Mouse (Mus musculus): ENCODE data around the gene Map3k11.

Gene Map3k11

DNA sequence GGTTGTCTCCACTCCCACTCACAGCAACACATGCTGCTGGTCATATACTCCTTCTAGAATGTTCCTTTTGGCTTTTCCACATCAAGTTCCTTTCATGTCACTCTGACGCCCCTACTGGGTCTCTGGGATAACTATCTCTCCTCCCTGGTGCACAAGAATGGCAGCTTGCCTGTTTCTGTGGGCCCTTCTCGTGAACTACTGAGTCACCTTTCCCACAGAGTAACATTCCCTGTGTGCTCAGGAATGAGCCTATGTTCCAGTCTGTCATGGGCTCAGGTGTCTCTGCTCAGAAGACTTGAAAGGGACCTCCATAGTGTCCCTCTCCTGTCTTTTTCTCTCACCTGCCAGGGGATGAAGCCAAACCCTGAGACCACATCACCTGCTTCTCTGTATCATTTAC lies 50.9 kb downstream of the Map3k11 start:
- DNase-seq: no peak

DNA sequence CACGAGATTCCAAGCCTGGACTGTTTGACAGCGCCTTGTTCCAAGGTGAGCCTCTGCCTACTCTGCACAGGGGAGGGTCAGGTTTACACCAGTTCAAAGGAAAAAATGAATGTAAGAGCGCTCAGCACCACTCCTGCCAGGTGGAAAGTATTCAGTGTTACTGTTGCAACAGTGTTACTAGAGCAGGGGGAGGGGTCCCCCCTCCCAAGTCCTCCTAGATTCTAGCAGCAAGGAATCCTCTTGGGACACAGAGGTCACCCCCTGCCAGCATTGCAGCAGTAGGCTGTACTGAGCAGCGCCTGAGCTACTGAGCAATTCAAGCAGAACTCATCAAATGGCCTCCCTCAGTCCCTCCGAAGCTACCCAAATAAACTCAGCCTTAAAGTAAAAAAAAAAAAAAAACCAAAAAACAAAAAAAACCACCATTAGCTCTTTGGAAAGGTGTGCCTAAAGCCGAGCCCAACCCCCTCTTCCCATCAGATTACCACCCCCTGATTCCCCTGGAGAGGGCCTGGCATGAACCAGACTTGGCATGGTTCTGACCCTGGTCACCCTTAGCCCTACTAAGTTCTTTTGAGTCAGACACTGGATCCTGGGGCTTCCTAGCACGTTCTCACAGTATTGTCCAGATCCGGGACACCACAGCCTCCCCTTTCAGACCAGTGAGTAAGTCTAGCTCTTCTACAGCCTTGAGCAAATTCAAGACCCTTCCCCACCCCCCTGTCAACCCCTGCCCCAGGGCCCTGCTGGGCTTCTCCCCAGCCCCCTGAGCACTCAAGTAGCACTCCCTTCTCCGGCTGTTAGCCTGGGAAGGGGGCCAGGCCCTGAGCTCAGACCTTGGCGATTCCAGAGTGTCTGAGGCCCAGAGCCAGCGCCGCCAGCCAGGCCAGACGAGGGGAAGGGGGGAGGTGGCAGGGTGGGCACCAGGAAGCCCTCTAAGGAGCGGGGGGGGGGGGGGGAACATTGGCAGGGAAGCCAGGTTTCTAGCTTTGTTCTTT lies 52.1 kb downstream of the Map3k11 start, which contains the start of gene Ltbp3:
Gene Ltbp3 (plus strand): TSS at position 585 of the 998 bp plus-strand sequence.
- peak; percentile 75 to 81 for DNase-seq

DNA sequence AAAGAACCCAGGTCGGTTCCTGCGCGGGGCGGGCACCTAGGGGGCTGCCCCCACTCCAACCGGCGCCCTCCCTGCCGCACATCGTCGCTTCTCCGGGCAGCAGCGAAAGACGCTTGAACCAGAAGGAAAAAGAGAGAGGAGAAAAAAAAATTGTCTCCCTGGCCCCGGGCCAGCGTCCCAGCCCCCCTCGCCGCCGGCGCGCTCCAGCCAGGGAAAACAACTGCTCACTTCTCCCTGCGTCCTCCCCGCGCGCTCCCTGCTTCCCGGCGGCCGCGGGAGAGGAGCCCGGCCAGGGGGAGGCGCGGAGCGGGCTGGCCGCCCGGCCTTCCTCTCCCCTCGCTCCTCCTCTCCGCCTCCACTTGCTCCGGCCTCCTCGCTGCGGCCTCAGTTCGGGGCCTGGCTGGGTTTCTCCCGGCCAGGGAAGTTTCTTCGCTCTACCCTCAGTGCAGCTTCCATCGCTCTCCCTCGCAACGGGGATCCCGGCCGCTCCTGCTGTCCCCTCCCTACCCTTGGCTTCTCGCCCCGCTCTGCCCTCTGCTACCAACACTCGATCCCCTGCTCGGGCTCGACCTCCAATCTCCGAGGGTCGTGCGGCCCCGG lies 53.2 kb downstream of the Map3k11 start:
- peak; percentile 87 to 91 for DNase-seq

DNA sequence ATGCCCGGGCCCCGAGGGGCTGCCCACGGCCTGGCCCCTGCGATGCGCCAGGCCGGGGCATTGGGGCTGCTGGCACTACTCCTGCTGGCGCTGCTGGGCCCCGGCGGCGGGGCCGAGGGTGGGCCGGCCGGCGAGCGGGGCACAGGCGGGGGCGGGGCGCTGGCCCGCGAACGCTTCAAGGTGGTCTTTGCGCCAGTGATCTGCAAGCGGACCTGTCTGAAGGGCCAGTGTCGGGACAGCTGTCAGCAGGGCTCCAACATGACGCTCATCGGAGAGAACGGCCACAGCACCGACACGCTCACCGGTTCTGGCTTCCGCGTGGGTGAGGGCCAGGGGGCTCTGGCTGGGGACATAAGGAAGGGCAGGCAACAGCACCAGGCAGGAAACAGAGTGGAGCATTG lies 53.7 kb downstream of the Map3k11 start:
- peak; percentile 54 to 72 for DNase-seq

DNA sequence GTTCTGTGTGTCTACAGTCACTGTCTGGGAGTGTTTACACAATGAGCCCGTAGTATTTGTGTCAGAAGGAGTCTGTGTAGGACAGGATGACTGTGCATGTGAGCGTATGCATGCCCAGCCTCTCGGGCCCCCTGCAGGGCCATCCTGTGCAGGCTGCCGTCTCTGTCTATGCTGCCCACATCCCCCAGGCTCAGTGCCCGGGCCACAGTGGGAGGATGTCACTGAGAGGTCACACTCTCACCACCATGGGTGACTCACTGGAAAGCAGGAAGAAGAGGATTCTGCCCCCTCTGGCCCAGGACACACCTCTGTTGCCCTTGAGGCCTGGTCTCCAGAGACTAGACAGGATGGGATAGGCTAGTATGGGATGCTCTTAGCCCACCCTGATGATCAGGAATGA lies 55.0 kb downstream of the Map3k11 start:
- peak in 1 of 2 experiments; percentile 60 for DNase-seq

DNA sequence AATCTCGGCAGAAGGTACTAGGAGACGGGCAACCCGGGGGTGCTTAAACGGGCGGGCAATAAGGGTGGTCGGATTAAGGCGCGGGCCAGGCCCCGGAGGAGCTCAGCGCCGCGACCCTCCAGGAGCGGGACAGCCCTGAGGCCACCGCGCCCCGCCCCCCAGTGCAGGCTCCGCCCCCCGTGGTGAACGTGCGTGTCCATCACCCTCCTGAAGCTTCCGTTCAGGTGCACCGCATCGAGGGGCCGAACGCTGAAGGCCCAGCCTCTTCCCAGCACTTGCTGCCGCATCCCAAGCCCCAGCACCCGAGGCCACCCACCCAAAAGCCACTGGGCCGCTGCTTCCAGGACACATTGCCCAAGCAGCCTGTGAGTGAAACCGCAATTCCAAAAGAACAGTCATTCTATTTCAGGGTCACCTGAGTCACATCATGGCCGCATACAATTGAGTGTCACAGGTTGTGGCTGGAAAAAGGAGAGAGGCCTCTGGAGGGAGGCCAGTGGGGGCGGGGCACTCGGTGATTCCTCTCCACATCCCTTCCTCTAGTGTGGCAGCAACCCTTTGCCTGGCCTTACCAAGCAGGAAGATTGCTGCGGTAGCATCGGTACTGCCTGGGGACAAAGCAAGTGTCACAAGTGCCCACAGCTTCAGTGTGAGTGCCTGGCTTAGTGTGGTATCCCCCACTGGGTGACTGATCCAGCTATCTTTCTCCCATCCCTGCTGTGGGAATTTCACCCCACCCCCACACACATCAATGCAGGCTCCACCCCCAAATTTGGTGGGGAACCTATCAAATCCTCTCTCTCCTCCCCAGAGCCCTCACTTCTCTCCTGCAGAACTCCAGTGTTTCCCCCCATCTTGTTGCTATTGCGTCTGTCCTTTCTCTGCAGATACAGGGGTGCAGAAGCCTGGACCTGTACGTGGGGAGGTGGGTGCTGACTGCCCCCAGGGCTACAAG lies 57.5 kb downstream of the Map3k11 start:
- peak; percentile 72 to 77 for DNase-seq

DNA sequence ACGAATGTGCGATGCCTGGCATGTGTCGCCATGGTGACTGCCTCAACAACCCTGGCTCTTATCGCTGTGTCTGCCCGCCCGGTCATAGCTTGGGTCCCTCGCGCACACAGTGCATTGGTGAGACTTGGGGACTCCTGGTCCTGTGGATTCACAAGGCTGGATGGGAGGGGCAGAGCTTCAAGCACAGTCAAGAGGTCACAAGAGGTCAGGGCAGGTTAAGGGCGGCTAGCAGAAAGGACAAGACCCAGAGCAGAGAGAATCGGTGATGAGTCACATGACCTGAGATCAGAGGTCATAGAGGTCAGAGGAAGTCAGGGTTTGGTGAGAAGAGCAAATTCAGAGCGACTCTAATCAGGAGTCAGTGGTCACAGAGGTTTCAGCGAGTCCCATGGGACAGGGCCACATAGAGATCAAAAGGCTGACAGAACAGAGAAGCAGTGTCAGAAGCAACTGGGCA lies 58.4 kb downstream of the Map3k11 start:
- DNase-seq: no peak

DNA sequence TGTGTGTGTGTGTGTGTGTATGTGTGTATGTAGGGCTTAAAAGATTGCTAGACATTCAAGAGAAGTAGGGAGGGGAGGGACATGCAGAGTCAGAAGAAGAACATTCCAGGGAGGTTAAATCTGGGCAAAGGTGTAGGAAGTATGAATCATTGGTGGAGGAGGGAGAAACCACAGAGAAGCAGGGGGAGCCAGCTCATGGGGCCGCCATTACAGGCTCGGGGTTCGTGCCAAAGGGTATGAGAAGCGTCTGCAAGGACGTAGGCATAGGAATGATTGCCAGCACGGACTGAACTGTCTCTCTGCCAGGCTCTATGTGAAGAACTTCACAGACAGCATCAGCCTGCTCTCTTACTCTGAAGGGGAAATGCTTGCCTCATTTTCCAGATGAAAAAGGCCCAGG lies 60.9 kb downstream of the Map3k11 start:
- DNase-seq: no peak

DNA sequence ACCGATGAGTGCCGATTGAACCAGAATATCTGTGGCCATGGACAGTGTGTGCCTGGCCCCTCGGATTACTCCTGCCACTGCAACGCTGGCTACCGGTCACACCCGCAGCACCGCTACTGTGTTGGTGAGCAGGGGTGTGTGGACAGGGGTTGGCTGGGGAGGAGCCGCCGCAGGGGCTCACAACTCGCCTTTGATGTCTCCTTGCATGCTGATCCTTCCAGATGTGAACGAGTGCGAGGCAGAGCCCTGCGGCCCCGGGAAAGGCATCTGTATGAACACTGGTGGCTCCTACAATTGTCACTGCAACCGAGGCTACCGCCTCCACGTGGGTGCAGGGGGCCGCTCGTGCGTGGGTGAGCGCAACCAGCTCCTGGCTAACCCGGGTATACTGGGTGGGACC lies 62.4 kb downstream of the Map3k11 start:
- no peak for DNase-seq

DNA sequence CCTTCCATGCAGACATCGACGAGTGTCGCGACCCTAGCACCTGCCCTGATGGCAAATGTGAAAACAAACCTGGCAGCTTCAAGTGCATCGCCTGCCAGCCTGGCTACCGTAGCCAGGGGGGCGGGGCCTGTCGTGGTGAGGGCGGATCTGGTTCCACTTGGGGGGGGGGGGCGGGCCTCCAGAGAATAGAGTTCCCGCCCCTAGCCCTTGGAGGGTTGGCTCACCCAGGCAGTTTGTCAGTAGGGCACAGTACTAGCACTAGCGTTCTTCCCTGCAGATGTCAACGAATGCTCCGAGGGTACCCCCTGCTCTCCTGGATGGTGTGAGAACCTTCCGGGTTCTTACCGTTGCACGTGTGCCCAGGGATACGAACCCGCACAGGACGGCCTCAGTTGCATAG lies 63.2 kb downstream of the Map3k11 start:
- peak; percentile 74 to 83 for DNase-seq

All from kidney, postnatal 4 days (tissue).